Mouse (Mus musculus) testis, adult 2 months (tissue): ENCODE measurements around the gene Tgfa.

Experiments used
- CTCF ChIP-seq: fragments of 200-500 bp; IDR thresholded peaks from 2 replicates; pipeline ENCODE4 v1.5.1; 2012; ENCODE audit warnings: low read depth, mild to moderate bottlenecking, inconsistent platforms, low read length, moderate library complexity; ENCODE audit not compliant: control insufficient read depth, insufficient read depth, insufficient replicate concordance
- POLR2A ChIP-seq: fragments of 200-500 bp; IDR thresholded peaks from 2 replicates; pipeline ENCODE4 v1.6.1; 2012; ENCODE audit warnings: low read depth, mild to moderate bottlenecking, inconsistent platforms, low read length, moderate library complexity; ENCODE audit not compliant: control insufficient read depth

GRCm38 (mm10) chr6:86177331-86177982 is 17.6 kb upstream of the Tgfa start:
- no peak for TF ChIP-seq CTCF
- no peak for TF ChIP-seq POLR2A
